Mouse (Mus musculus) limb, embryonic 15.5 days (tissue): ENCODE results near the gene Negr1. TPM values are rescaled to one million over a fixed set of nuclear protein-coding genes. Genes with fewer than 3 reads are reported as not detected.

ENCODE experiments used
- ATAC-seq: fragments of 200-750 bp; cut with Nextera tagmentation; 2 replicates; pipeline ENCODE4 v1.8.0; 2017; ENCODE audit warnings: low read depth, moderate TSS enrichment; ENCODE audit not compliant: insufficient number of reproducible peaks, low FRiP score, low TSS enrichment
- H3K27ac ChIP-seq: fragments of 300-500 bp; sonication (generic); 2 replicates; pipeline ENCODE4 v1.5.1; 2015; ENCODE audit warnings: moderate library complexity, mild to moderate bottlenecking, inconsistent platforms
- H3K27me3 ChIP-seq: fragments of 300-500 bp; sonication (generic); 2 replicates; pipeline ENCODE4 v1.6.1; 2015; ENCODE audit warnings: inconsistent platforms
- H3K36me3 ChIP-seq: fragments of 300-500 bp; sonication (generic); 2 replicates; pipeline ENCODE4 v1.6.1; 2015; ENCODE audit warnings: inconsistent platforms
- H3K4me1 ChIP-seq: fragments of 300-500 bp; sonication (generic); 2 replicates; pipeline ENCODE4 v1.6.1; 2015; ENCODE audit warnings: inconsistent platforms
- H3K4me2 ChIP-seq: fragments of 300-500 bp; sonication (generic); 2 replicates; pipeline ENCODE4 v1.6.1; 2015; ENCODE audit warnings: mild to moderate bottlenecking, inconsistent platforms
- H3K4me3 ChIP-seq: fragments of 300-500 bp; sonication (generic); 2 replicates; pipeline ENCODE4 v1.5.1; 2015; ENCODE audit warnings: mild to moderate bottlenecking, inconsistent platforms
- H3K9ac ChIP-seq: fragments of 300-500 bp; sonication (generic); 2 replicates; pipeline ENCODE4 v1.6.1; 2015; ENCODE audit warnings: inconsistent platforms
- H3K9me3 ChIP-seq: fragments of 300-500 bp; sonication (generic); 2 replicates; pipeline ENCODE4 v1.6.1; 2016; ENCODE audit warnings: inconsistent platforms
- WGBS: fragments of 180-500 bp; shearing (Covaris S2); methylation state at CpG from one replicate; pipeline ENCODE4 v1.1.7; 2015; 5-methylcytosine and 5-hydroxymethylcytosine counted together
- polyA plus RNA-seq: library from polyadenylated mRNA; unstranded; fragments of >200 nt; fragmentation: Nextera tagmentation; extraction: Ambion mirVana; gene quantifications from 2 replicates; pipeline ENCODE4 v1.2.1, GENCODE M21; 2015

The Negr1 gene
- polyA plus RNA-seq, 1 experiment from 2014 or later, result 6.8 TPM

DNA sequence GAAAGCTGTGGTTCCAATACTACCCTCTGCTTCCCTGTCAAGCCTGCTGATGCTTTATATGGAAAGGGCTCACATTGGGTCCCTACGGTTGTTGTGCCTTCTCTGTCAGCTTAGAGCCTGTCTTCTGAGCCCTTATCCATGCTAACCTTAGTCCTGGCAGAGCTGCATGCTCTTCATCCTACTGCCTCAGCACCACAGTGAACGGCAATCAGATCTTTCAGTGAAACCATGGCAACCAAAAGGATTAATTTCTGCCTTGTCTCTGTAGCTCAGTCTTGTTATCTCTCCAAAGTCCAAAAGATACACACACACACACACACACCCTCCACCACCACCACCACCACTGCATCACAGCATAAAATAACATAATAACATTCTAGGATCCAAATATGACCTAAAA is 656.2 kb downstream of the Negr1 start:
- Histone ChIP-seq H3K27me3 (no peaks in the 10 kb centered on the region), H3K4me3 (no peak overlapping the region), H3K4me1 (no peaks in the 10 kb centered on the region), H3K27ac (no peak overlapping the region), H3K9me3 (no peaks in the 10 kb centered on the region), H3K9ac (no peak overlapping the region), H3K4me2 (no peak overlapping the region), H3K36me3 (no peaks in the 10 kb centered on the region)
- no peak for ATAC-seq
- WGBS, result 72% methylated on average over 2 of the region's 2 CpGs

DNA sequence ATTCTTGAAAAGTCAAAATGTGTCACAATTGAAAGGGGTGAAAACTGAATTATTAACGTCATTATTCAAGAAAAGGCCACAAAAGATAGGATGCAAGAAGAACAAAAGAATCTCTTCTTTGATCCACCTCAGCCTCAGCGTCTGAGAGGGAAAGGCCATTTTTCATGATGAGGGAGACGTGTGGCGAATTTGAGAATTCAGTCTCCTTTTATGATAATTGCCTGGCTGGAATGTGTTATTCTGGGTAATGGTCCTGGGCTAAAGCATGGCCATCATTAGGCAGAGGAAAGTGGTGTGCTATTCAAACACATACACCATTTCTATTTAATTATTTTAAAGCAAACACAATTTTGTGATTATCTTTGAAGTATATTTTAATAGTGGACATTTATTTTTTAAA is 663.3 kb downstream of the Negr1 start:
- Histone ChIP-seq H3K4me1 (no peaks in the 10 kb centered on the region), H3K36me3 (no peaks in the 10 kb centered on the region), H3K9ac (no peak overlapping the region), H3K27me3 (no peaks in the 10 kb centered on the region), H3K27ac (no peak overlapping the region), H3K4me2 (no peak overlapping the region), H3K9me3 (no peaks in the 10 kb centered on the region), H3K4me3 (no peak overlapping the region)
- 44% methylated on average over 4 of the region's 4 CpGs for WGBS
- ATAC-seq, result no peak

DNA sequence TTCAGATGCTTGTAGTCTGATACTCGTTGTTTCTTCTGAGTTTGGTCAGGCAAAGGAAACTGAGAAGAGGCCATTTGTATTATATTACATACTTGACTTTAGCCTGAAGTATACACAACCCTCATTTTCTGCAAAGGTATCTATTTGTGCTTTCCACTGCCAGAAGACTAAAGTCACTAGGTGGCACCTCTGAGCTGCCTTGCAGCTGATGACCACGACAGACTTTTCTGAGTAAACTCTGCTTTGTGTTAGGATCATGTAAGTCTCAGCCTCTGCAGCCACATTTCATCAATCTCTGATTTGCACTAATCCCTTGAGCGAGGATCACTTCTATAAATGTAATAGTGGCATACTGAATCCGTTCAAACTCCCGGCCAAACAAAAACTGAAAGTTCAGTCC is 671.1 kb downstream of the Negr1 start:
- no peaks in the 10 kb centered on the region for H3K27me3 ChIP-seq
- no peaks in the 10 kb centered on the region for H3K36me3 ChIP-seq
- WGBS, result 32% methylated on average over 5 of the region's 5 CpGs
- H3K4me2 ChIP-seq, result no peak overlapping the region
- no peaks in the 10 kb centered on the region for H3K9me3 ChIP-seq
- no peak overlapping the region for H3K9ac ChIP-seq
- H3K4me1 ChIP-seq, result no peaks in the 10 kb centered on the region; the same call in 1 of the 2 replicates
- no peak overlapping the region for H3K27ac ChIP-seq
- ATAC-seq, result no peak
- no peak overlapping the region for H3K4me3 ChIP-seq

DNA sequence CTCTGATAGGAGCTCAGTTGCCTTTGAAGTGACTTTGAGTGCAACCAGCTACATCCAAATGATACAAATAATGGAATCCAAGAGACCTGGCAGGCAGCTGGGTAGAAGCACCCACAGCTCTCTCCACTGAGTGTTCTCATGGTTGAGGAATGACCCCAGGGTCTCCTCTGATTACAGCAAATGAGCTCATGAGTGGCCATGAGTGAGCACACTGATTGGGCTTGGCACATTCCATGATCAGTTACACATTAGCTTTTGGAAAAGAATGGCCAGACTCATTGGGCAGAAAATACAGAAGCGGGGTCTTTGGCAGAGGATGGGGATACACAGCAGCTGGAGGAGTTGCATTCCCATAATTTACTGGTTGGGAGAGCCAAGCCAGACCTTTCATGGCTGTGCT is 678.6 kb downstream of the Negr1 start:
- Histone ChIP-seq H3K4me3 (no peak overlapping the region), H3K4me2 (no peak overlapping the region), H3K36me3 (no peaks in the 10 kb centered on the region), H3K27me3 (no peaks in the 10 kb centered on the region), H3K27ac (no peak overlapping the region), H3K4me1 (no peaks in the 10 kb centered on the region), H3K9me3 (no peaks in the 10 kb centered on the region), H3K9ac (no peak overlapping the region)
- ATAC-seq, result no peak
- 64% methylated on average over 1 of the region's 1 CpGs for WGBS

DNA sequence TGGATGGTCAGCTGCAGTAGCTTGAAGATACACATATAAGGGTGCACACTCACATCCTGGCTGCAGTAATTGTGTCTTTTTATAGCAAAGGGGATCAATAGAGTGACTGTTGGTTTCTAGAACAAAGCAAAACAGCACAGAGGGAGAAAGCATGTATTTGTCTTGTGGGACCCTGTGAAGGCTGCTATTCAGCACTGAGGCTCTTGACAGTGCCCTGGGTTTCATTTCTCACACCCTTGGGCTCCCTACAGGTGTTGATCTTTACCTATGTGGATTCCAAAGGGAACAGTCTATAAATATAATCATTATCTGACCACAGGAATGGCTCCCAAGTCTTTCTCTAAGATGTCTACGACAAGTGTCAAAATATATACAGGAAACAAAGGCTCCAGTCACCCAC is 693.9 kb downstream of the Negr1 start:
- Histone ChIP-seq H3K27me3 (no peaks in the 10 kb centered on the region), H3K36me3 (no peaks in the 10 kb centered on the region), H3K9me3 (no peaks in the 10 kb centered on the region), H3K4me2 (no peak overlapping the region), H3K27ac (no peak overlapping the region), H3K4me3 (no peak overlapping the region), H3K9ac (no peak overlapping the region), H3K4me1 (0 out of 2 replicates have a peak, but pooled peaks cover 2% of the 10 kb centered on the region)
- 44% methylated on average over 1 of the region's 1 CpGs for WGBS
- ATAC-seq, result no peak

DNA sequence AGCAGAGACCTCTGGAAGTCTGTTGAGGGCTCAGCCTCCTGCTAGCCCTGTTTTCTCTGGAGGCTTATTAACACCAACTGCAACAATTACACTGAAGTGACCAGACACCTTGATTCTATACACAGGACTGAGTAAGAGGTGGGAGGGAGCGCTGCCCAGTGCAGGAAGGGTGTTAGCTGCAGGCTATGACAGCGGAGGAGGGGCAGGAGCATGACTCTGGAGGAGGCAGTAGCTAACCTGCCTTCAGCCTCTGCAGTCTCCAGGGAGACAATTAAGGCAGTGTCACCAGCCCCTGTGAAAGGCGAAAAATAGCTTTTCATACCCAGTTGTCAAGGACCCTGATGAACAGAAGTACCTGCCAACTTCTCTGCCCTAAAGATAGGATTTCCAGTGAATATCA is 694.3 kb downstream of the Negr1 start:
- Histone ChIP-seq H3K27ac (no peak overlapping the region), H3K9me3 (no peaks in the 10 kb centered on the region), H3K27me3 (no peaks in the 10 kb centered on the region), H3K36me3 (no peaks in the 10 kb centered on the region), H3K4me1 (0 out of 2 replicates have a peak, but pooled peaks cover 2% of the 10 kb centered on the region), H3K9ac (no peak overlapping the region), H3K4me2 (no peak overlapping the region), H3K4me3 (no peak overlapping the region)
- ATAC-seq, result no peak
- WGBS, result 26% methylated on average over 3 of the region's 3 CpGs

DNA sequence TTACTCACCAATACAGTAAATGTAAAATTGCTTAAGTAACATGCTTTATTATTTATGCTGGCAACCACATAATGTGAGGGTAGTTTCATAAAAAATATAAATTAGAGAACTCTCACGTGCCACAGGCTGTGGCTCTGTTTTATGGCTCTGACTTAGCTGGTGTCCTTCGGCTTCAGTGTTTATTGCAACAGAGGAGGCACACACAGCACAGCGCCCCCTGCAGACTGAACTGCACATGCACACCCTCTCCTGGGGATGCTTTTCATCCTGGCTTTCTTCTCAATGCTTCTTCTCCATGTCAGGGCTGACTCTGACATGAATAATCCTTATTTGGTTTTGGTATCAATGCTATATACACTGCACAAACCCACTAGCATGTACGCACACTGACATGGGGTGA is 707.1 kb downstream of the Negr1 start:
- H3K4me3 ChIP-seq, result no peak overlapping the region
- H3K36me3 ChIP-seq, result no peaks in the 10 kb centered on the region
- H3K4me1 ChIP-seq, result no peaks in the 10 kb centered on the region
- no peak overlapping the region for H3K4me2 ChIP-seq
- no peak overlapping the region for H3K9ac ChIP-seq
- H3K27ac ChIP-seq, result no peak overlapping the region
- H3K27me3 ChIP-seq, result no peaks in the 10 kb centered on the region
- H3K9me3 ChIP-seq, result no peaks in the 10 kb centered on the region
- no peak for ATAC-seq
- WGBS, result 48% methylated on average over 4 of the region's 4 CpGs

DNA sequence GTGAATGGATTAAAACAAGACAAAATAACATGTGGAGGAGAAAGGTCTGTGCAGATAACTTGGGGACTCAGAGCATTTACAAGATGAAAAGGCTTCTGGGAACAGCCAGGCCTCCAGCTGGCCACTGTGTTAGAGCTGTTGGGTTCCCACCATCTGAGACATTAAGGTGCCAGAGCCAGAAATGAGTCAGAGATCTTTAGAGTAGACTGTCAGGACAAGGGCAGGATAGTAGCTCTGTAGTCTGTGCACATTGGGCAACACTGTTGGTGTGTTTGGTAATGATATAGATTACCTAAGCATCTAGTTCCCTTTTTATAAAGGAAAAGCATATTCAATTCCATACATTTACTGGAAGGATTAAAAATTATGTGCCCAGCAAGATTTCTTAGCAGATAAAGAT is 710.8 kb downstream of the Negr1 start:
- no peak overlapping the region for H3K4me2 ChIP-seq
- no peaks in the 10 kb centered on the region for H3K4me1 ChIP-seq
- no peaks in the 10 kb centered on the region for H3K9me3 ChIP-seq
- no peaks in the 10 kb centered on the region for H3K27me3 ChIP-seq
- no peak overlapping the region for H3K4me3 ChIP-seq
- H3K9ac ChIP-seq, result no peak overlapping the region
- H3K27ac ChIP-seq, result no peak overlapping the region
- ATAC-seq, result no peak
- H3K36me3 ChIP-seq, result no peaks in the 10 kb centered on the region

DNA sequence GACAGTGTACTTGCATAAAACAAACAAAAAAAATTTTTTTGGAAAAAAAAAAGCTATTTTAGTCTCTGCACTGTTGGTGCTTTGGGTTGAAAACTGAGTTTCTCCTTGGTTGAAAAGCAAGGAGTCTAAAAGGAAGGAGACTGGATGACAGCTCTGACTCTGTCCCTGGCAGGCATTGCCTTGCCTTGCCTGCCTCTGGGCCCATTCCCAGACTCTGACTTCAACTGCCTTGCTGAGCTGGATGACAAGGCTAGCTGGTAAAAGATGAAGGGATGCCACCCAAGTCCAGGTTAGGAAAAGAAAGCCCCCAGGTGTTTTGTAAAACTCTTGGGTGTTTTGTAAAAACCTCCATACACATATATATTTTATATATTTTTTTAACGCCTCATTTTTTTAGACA is 712.5 kb downstream of the Negr1 start:
- H3K9ac ChIP-seq, result no peak overlapping the region
- H3K4me1 ChIP-seq, result no peaks in the 10 kb centered on the region
- no peaks in the 10 kb centered on the region for H3K9me3 ChIP-seq
- no peak overlapping the region for H3K4me3 ChIP-seq
- no peak overlapping the region for H3K4me2 ChIP-seq
- H3K36me3 ChIP-seq, result no peaks in the 10 kb centered on the region
- H3K27ac ChIP-seq, result no peak overlapping the region
- WGBS, result 91% methylated on average over 1 of the region's 1 CpGs
- no peaks in the 10 kb centered on the region for H3K27me3 ChIP-seq
- no peak for ATAC-seq

DNA sequence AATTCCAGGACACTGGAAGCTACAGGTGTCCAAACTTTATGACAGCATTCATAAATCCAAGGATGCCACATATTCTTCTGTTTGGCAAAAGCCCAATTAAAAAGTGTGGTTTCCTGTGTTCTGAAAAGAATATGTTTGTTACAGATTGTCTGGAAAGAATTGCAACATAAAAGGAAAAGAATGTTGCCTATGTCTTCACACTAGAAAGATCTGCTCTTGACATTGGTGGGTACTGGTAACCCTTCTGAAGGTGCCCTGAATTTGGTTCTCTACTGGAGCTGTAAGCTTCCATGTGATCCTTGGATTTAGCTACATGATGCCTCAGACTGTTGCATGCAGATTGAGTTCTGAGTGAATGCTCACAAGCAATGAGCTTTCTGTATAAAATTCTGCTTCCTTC is 718.1 kb downstream of the Negr1 start:
- H3K27ac ChIP-seq, result no peak overlapping the region
- ATAC-seq, result no peak

DNA sequence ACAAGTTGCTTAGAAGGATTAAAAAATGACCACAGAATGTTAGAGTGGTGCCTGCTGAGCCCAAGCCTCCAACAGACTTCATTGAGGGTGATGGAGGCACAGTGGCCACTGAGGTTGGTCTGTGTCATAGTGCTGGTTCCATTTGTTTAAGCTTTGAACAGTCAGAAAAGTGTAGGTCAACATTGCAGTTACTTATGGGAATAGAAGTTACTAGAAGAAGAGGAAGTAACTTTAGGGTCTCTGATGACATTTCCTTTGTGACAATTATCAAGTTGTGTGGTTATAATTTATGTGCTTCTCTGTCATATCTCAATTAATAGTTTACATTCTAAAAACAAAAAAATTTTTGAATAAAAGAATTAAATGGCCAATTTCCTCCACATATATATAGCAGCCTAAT is 719.7 kb downstream of the Negr1 start:
- no peaks in the 10 kb centered on the region for H3K9me3 ChIP-seq
- no peak overlapping the region for H3K4me2 ChIP-seq
- H3K27ac ChIP-seq, result no peak overlapping the region
- no peaks in the 10 kb centered on the region for H3K4me1 ChIP-seq
- no peaks in the 10 kb centered on the region for H3K36me3 ChIP-seq
- H3K9ac ChIP-seq, result no peak overlapping the region
- H3K4me3 ChIP-seq, result no peak overlapping the region
- H3K27me3 ChIP-seq, result no peaks in the 10 kb centered on the region
- no peak for ATAC-seq

More for the DNA sequence above, 718.1 kb downstream of the Negr1 start:
- Histone ChIP-seq H3K27me3 (no peaks in the 10 kb centered on the region), H3K36me3 (no peaks in the 10 kb centered on the region), H3K9me3 (no peaks in the 10 kb centered on the region), H3K4me1 (no peaks in the 10 kb centered on the region), H3K4me2 (no peak overlapping the region), H3K4me3 (no peak overlapping the region), H3K9ac (no peak overlapping the region)

DNA sequence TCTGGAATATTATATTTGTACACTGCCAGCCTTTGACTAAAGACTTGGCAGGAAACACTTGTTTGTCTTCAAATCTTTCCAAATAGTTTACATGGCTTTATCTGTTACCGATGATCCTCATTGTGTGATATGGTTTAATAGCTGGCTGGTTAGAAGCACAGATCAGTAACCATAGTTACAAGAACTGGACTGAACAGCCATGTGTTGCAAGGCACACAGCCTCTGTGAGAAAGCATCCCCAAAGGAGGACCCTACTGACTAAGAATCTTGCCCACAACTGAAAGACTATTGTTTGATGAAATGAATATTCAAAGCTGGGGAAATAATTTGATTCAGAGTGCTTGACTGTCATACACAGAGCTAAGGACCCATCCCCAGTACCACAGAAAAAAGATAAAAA is 729.7 kb downstream of the Negr1 start:
- no peaks in the 10 kb centered on the region for H3K4me1 ChIP-seq
- no peaks in the 10 kb centered on the region for H3K27me3 ChIP-seq
- H3K4me2 ChIP-seq, result no peak overlapping the region
- no peaks in the 10 kb centered on the region for H3K36me3 ChIP-seq
- no peak overlapping the region for H3K4me3 ChIP-seq
- ATAC-seq, result no peak
- no peak overlapping the region for H3K27ac ChIP-seq
- WGBS, result 96% methylated on average over 1 of the region's 1 CpGs
- H3K9ac ChIP-seq, result no peak overlapping the region
- H3K9me3 ChIP-seq, result no peaks in the 10 kb centered on the region

DNA sequence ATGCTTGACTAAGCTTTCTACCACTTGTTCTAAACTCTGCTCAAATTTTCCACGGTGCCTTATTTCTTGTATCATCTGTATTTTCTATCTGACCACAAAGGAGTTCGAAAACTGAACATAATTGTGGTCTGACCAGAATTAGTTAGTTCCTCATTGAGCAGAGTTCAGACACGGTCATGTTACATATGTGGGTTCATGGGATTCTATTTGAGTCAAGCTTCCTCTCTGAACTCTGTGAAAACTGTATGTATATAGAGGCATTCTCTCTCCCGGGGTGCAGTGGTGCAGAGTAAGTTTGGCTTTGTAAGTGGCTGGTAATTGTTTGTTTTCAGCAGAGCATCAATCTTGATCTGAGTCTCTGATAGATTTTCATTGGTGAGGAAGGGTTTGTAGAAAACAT is 735.6 kb downstream of the Negr1 start:
- H3K36me3 ChIP-seq, result no peaks in the 10 kb centered on the region
- no peak overlapping the region for H3K4me2 ChIP-seq
- H3K27ac ChIP-seq, result no peak overlapping the region
- H3K9me3 ChIP-seq, result no peaks in the 10 kb centered on the region
- H3K4me1 ChIP-seq, result no peaks in the 10 kb centered on the region
- 77% methylated on average over 4 of the region's 4 CpGs for WGBS
- no peak overlapping the region for H3K9ac ChIP-seq
- no peak for ATAC-seq
- no peaks in the 10 kb centered on the region for H3K27me3 ChIP-seq
- no peak overlapping the region for H3K4me3 ChIP-seq
